ENCODE assay signal across 15 mouse cellular contexts in genomic region chr8:125080388-125081344, GRCm38 (mm10). TPM values are rescaled to one million over a fixed set of nuclear protein-coding genes. Genes with fewer than 3 reads are reported as not detected.
DNase-seq lines count a peak whose midpoint lies in the region; ATAC-seq and TF ChIP-seq lines count a peak whose summit lies in the region.
"Had no signal": no experiment of that assay in that cellular context is flagged by ENCODE, and none has a peak within 500 bp of the region (broad histone marks: within the 10 kb centered on the region; RNA-seq: fewer than 3 reads in every experiment).

No protein-coding gene starts in this region.

- no peaks in the 10 kb centered on the region for H3K36me3 ChIP-seq in lung, embryonic 14.5 days (ENCODE audit: insufficient read depth)
- H3K36me3 ChIP-seq: G1E; hindbrain, embryonic 15.5 days; limb, embryonic 12.5 days had no signal

- peak overlapping the region; percentile 23; the same call in 1 of the 2 replicates for H3K4me2 ChIP-seq in lung, embryonic 14.5 days
- H3K4me2 ChIP-seq: hindbrain, embryonic 15.5 days; limb, embryonic 12.5 days had no signal

- DNase-seq in CD4-positive, CD25-positive, alpha-beta regulatory T cell, adult 2 months (ENCODE audit: low read depth, low spot score), result peak; percentile 46
- no peak for DNase-seq in lung, embryonic 14.5 days
- DNase-seq in lung, postnatal 10 days, result no peak
- DNase-seq in layer of hippocampus, postnatal 10 days (ENCODE audit: low spot score in 2 of 2), result peak; percentile 44 to 53
- no peak for DNase-seq in embryo, embryonic 9.5 days (ENCODE audit: extremely low spot score)
- no peak for DNase-seq in frontal cortex, postnatal 10 days (ENCODE audit: low spot score in 2 of 2)
- DNase-seq: kidney, postnatal 25 days; lung, adult 2 months had no signal

- H3K27ac ChIP-seq in lung, embryonic 14.5 days (ENCODE audit: low read depth), result no peak overlapping the region
- H3K27ac ChIP-seq: hindbrain, embryonic 15.5 days; limb, embryonic 12.5 days had no signal

- H3K4me1 ChIP-seq in lung, embryonic 14.5 days (ENCODE audit: insufficient read depth), result 0 out of 2 replicates have a peak, but pooled peaks cover 3% of the 10 kb centered on the region

- H3K4me3 ChIP-seq in lung, embryonic 14.5 days (ENCODE audit: low read depth, low read length), result no peak overlapping the region
- H3K4me3 ChIP-seq: erythroblast, embryonic 14.5 days; hindbrain, embryonic 15.5 days; limb, embryonic 12.5 days; myocyte had no signal

- 64% methylated on average over 19 of the region's 19 CpGs for WGBS in lung, embryonic 14.5 days

- ATAC-seq in CD4-positive, CD25-positive, alpha-beta regulatory T cell, adult 4 months, result no peak
- ATAC-seq in lung, embryonic 14.5 days (ENCODE audit: insufficient read depth), result no peak
- ATAC-seq in activated CD4-positive, CD25-positive, alpha-beta regulatory T cell, adult 4 months, result peak; percentile 32

- no peak overlapping the region for H3K9ac ChIP-seq in lung, embryonic 14.5 days
- H3K9ac ChIP-seq: hindbrain, embryonic 15.5 days; limb, embryonic 12.5 days had no signal

- H3K27me3 ChIP-seq in lung, embryonic 14.5 days (ENCODE audit: insufficient read depth, low read length), result no peaks in the 10 kb centered on the region
- H3K27me3 ChIP-seq: hindbrain, embryonic 15.5 days; limb, embryonic 12.5 days had no signal

- no peaks in the 10 kb centered on the region for H3K9me3 ChIP-seq in lung, embryonic 14.5 days (ENCODE audit: low read depth, low read length)
- H3K9me3 ChIP-seq: hindbrain, embryonic 15.5 days; limb, embryonic 12.5 days had no signal

- no peak for TF ChIP-seq CTCF in lung, embryonic 14.5 days (IDR thresholded peaks at IDR 0.05; ENCODE audit: low read depth)

RNA-seq across cellular contexts. Expression of gene Disc1, which starts 26.7 kb away (rescaled TPM):
- polyA plus RNA-seq in CD4-positive, CD25-positive, alpha-beta regulatory T cell, adult 4 months (2017; shearing (Covaris generic)), result under 1 TPM in 1 of 2 experiments, not detected in 1; 0.19 TPM
- 2.4 and 3.8 TPM in 2 replicates for polyA plus RNA-seq in lung, embryonic 14.5 days (2014; fragmentation: Nextera tagmentation; extraction: Ambion mirVana)
- polyA plus RNA-seq in activated CD4-positive, CD25-positive, alpha-beta regulatory T cell, adult 4 months (2017; shearing (Covaris generic)), result under 1 TPM; 0.37 to 0.56 TPM
- 1 to 10 TPM; 4.7 to 5.2 TPM for total RNA-seq in layer of hippocampus, postnatal 10 days (2021)
- total RNA-seq: G1E had no signal
- polyA plus RNA-seq: erythroblast, embryonic 14.5 days; G1E had no signal

Comparison
In these comparisons a context has a peak if more than half of its experiments do, and no peak if none do; other contexts are left out.
1. DNase-seq: peak in CD4-positive, CD25-positive, alpha-beta regulatory T cell, adult 2 months (single experiment) and layer of hippocampus, postnatal 10 days (2 of 2); none in lung, embryonic 14.5 days (single experiment), lung, postnatal 10 days (single experiment), embryo, embryonic 9.5 days (single experiment) and frontal cortex, postnatal 10 days (0 of 2).